Mouse (Mus musculus): ENCODE measurements around the gene Ankef1. TPM values are rescaled to one million over a fixed set of nuclear protein-coding genes. Genes with fewer than 3 reads are reported as not detected.

Ankef1 gene
- total RNA-seq (2014; rRNA removed) (1.5 and 1.9 TPM in 2 replicates), polyA plus RNA-seq (2015; fragmentation: Nextera tagmentation; extraction: Ambion mirVana) (0.60 and 0.84 TPM in 2 replicates)

GRCm38 (mm10) chr2:136501651-136502050 is at the start of gene Ankef1:
TSS of gene Ankef1 (plus strand) at chr2:136501910.
- no peak for TF ChIP-seq CTCF (IDR thresholded peaks at IDR 0.05; ENCODE audit: low read depth)
- Histone ChIP-seq H3K36me3 (ENCODE audit: insufficient read depth, low read length) (no peaks in the 10 kb centered on the region), H3K27ac (no peak within 1 kb of the TSS), H3K9ac (replicated peaks; ENCODE audit: low read length) (no peak within 1 kb of the TSS), H3K4me3 (ENCODE audit: low read length) (no peak within 1 kb of the TSS), H3K27me3 (ENCODE audit: insufficient read depth, low read length) (no peaks in the 10 kb centered on the region), H3K4me1 (ENCODE audit: insufficient read depth, low read length) (no peaks in the 10 kb centered on the region), H3K4me2 (ENCODE audit: low read depth, low read length) (no peak within 1 kb of the TSS), H3K9me3 (ENCODE audit: low read length) (no peaks in the 10 kb centered on the region)
- no peak for ATAC-seq
- WGBS: 100% methylated on average over 1 of the region's 1 CpGs
- DNase-seq (ENCODE audit: low spot score): no peak

GRCm38 (mm10) chr2:136456468-136456867 is 45.2 kb upstream of the Ankef1 start:
- WGBS: 64% methylated on average over 2 of the region's 2 CpGs

GRCm38 (mm10) chr2:136456875-136457274 is 44.8 kb upstream of the Ankef1 start:
- Histone ChIP-seq H3K9ac (replicated peaks; ENCODE audit: low read length) (no peak overlapping the region), H3K4me2 (ENCODE audit: low read depth, low read length) (no peak overlapping the region), H3K4me3 (ENCODE audit: low read length) (no peak overlapping the region), H3K36me3 (ENCODE audit: insufficient read depth, low read length) (no peaks in the 10 kb centered on the region), H3K27me3 (ENCODE audit: insufficient read depth, low read length) (no peaks in the 10 kb centered on the region), H3K9me3 (ENCODE audit: low read length) (no peaks in the 10 kb centered on the region), H3K27ac (no peak overlapping the region), H3K4me1 (ENCODE audit: insufficient read depth, low read length) (no peaks in the 10 kb centered on the region)
- DNase-seq (ENCODE audit: low spot score) (no peak), ATAC-seq (no peak)
- no peak for TF ChIP-seq CTCF (IDR thresholded peaks at IDR 0.05; ENCODE audit: low read depth)
- 84% methylated on average over 3 of the region's 3 CpGs for WGBS

More at GRCm38 (mm10) chr2:136456468-136456867, 45.2 kb upstream of the Ankef1 start:
- H3K4me2 ChIP-seq (ENCODE audit: low read depth, low read length): no peak overlapping the region
- no peak overlapping the region for H3K27ac ChIP-seq
- no peaks in the 10 kb centered on the region for H3K9me3 ChIP-seq (ENCODE audit: low read length)
- no peaks in the 10 kb centered on the region for H3K36me3 ChIP-seq (ENCODE audit: insufficient read depth, low read length)
- DNase-seq (ENCODE audit: low spot score) (no peak), ATAC-seq (no peak)
- H3K27me3 ChIP-seq (ENCODE audit: insufficient read depth, low read length): no peaks in the 10 kb centered on the region
- no peaks in the 10 kb centered on the region for H3K4me1 ChIP-seq (ENCODE audit: insufficient read depth, low read length)
- no peak overlapping the region for H3K4me3 ChIP-seq (ENCODE audit: low read length)
- TF ChIP-seq CTCF (IDR thresholded peaks at IDR 0.05; ENCODE audit: low read depth): no peak
- H3K9ac ChIP-seq (replicated peaks; ENCODE audit: low read length): no peak overlapping the region

GRCm38 (mm10) chr2:136477656-136478055 is 24.1 kb upstream of the Ankef1 start:
- Histone ChIP-seq H3K9me3 (ENCODE audit: low read length) (no peaks in the 10 kb centered on the region), H3K4me3 (ENCODE audit: low read length) (no peak overlapping the region), H3K4me2 (ENCODE audit: low read depth, low read length) (no peak overlapping the region), H3K36me3 (ENCODE audit: insufficient read depth, low read length) (no peaks in the 10 kb centered on the region), H3K27me3 (ENCODE audit: insufficient read depth, low read length) (no peaks in the 10 kb centered on the region), H3K27ac (no peak overlapping the region), H3K9ac (replicated peaks; ENCODE audit: low read length) (no peak overlapping the region), H3K4me1 (ENCODE audit: insufficient read depth, low read length) (no peaks in the 10 kb centered on the region)
- WGBS: 79% methylated on average over 3 of the region's 3 CpGs
- TF ChIP-seq CTCF (IDR thresholded peaks at IDR 0.05; ENCODE audit: low read depth): no peak
- ATAC-seq (no peak), DNase-seq (ENCODE audit: low spot score) (no peak)

GRCm38 (mm10) chr2:136482269-136482668 is 19.4 kb upstream of the Ankef1 start:
- H3K4me2 ChIP-seq (ENCODE audit: low read depth, low read length): no peak overlapping the region
- H3K27ac ChIP-seq: no peak overlapping the region
- DNase-seq (ENCODE audit: low spot score) (no peak), ATAC-seq (no peak)
- H3K9me3 ChIP-seq (ENCODE audit: low read length): no peaks in the 10 kb centered on the region
- no peak overlapping the region for H3K9ac ChIP-seq (replicated peaks; ENCODE audit: low read length)
- no peaks in the 10 kb centered on the region for H3K4me1 ChIP-seq (ENCODE audit: insufficient read depth, low read length)
- no peaks in the 10 kb centered on the region for H3K36me3 ChIP-seq (ENCODE audit: insufficient read depth, low read length)
- 80% methylated on average over 5 of the region's 5 CpGs for WGBS
- H3K4me3 ChIP-seq (ENCODE audit: low read length): no peak overlapping the region
- TF ChIP-seq CTCF (IDR thresholded peaks at IDR 0.05; ENCODE audit: low read depth): no peak
- no peaks in the 10 kb centered on the region for H3K27me3 ChIP-seq (ENCODE audit: insufficient read depth, low read length)

- Histone ChIP-seq H3K4me1 (ENCODE audit: insufficient read depth, low read length) (no peaks in the 10 kb centered on the region), H3K27ac (no peak overlapping the region), H3K9me3 (ENCODE audit: low read length) (no peaks in the 10 kb centered on the region), H3K4me3 (ENCODE audit: low read length) (no peak overlapping the region), H3K27me3 (ENCODE audit: insufficient read depth, low read length) (no peaks in the 10 kb centered on the region), H3K9ac (replicated peaks; ENCODE audit: low read length) (no peak overlapping the region), H3K36me3 (ENCODE audit: insufficient read depth, low read length) (no peaks in the 10 kb centered on the region), H3K4me2 (ENCODE audit: low read depth, low read length) (no peak overlapping the region)
- ATAC-seq (no peak), DNase-seq (ENCODE audit: low spot score) (no peak)
- WGBS: 93% methylated on average over 3 of the region's 3 CpGs
- no peak for TF ChIP-seq CTCF (IDR thresholded peaks at IDR 0.05; ENCODE audit: low read depth)
These were observed 18.7 kb upstream of the Ankef1 start for GRCm38 (mm10) chr2:136483058-136483457.

- H3K4me3 ChIP-seq (ENCODE audit: low read length): no peak overlapping the region
- H3K9me3 ChIP-seq (ENCODE audit: low read length): no peaks in the 10 kb centered on the region
- no peak for TF ChIP-seq CTCF (IDR thresholded peaks at IDR 0.05; ENCODE audit: low read depth)
- WGBS: 62% methylated on average over 3 of the region's 3 CpGs
- no peak overlapping the region for H3K4me2 ChIP-seq (ENCODE audit: low read depth, low read length)
- ATAC-seq (no peak), DNase-seq (ENCODE audit: low spot score) (no peak)
- H3K4me1 ChIP-seq (ENCODE audit: insufficient read depth, low read length): no peaks in the 10 kb centered on the region
- no peaks in the 10 kb centered on the region for H3K27me3 ChIP-seq (ENCODE audit: insufficient read depth, low read length)
- H3K27ac ChIP-seq: no peak overlapping the region
- H3K36me3 ChIP-seq (ENCODE audit: insufficient read depth, low read length): no peaks in the 10 kb centered on the region
- H3K9ac ChIP-seq (replicated peaks; ENCODE audit: low read length): no peak overlapping the region
These were observed 16.8 kb upstream of the Ankef1 start for GRCm38 (mm10) chr2:136484955-136485354.
